Mouse (Mus musculus): ENCODE data around the gene B430305J03Rik.

DNA sequence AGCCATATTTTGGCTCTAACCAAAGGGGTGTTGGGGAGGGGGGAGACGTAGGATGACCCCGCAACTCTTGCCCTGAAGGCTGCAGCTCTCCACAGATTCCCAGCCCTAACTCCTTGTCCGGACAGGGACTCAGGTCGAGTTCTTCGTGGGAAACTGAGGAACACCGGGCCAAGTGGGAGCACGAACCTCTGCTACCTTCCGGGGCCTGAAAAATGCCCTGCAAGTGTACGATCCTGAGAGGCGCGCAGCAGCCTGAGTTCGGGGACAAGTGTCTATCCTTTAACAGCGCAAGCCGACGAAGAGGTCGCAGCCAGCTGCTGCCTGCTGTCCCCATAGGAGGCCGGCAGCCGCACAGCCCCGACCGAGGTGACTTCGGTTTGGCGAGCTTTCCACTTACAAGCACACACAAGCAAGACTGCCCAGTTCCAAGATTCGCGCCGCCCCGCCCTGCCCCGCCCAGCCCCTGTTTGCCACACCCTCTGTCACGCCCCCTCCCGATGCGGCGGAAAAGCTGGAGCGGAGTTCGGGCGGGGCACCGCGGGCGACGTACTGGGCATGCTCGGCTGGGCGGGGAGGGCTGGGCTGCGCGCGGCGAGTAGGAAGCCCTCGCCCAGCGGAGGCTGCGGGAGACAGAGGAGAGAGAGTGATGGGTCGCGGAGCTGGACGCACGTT, 1.6 kb downstream of the B430305J03Rik start:
- peak; percentile 92 for TF ChIP-seq POLR2A (IDR thresholded peaks at IDR 0.05; ENCODE audit: low read depth, low read length)
- no peak for TF ChIP-seq CTCF (IDR thresholded peaks at IDR 0.05; ENCODE audit: extremely low read depth, insufficient read length, insufficient replicate concordance, low read depth, low read length)
